Mouse (Mus musculus) CH12.LX (cell line): Measurements from ENCODE around the gene Cenpm. TPM values are rescaled to one million over a fixed set of nuclear protein-coding genes. Genes with fewer than 3 reads are reported as not detected.

Source experiments
- DNase-seq: peaks from one replicate; pipeline ENCODE4 v3.0.0-alpha.2; 2013; ENCODE audit errors: extremely low read depth
- H3K27ac ChIP-seq: 2 replicates; pipeline ENCODE4 v1.5.1; 2012; ENCODE audit warnings: low read depth, mild to moderate bottlenecking, control low read depth, moderate library complexity; ENCODE audit not compliant: insufficient read depth
- H3K27me3 ChIP-seq: replicated peaks from 2 replicates; pipeline ENCODE3; 2012; ENCODE audit warnings: inconsistent platforms
- H3K36me3 ChIP-seq, 2 experiments: replicated peaks in 1 of 2; 2 replicates each; pipeline versions ENCODE3 to v1.6.1; 2012; ENCODE audit warnings: inconsistent platforms in 1 of 2, low read length in 1 of 2, mild to moderate bottlenecking in 1 of 2, mixed read lengths in 1 of 2, moderate library complexity in 1 of 2; ENCODE audit not compliant: control insufficient read depth in 1 of 2, insufficient read depth in 1 of 2
- H3K4me1 ChIP-seq, 2 experiments: 2 replicates each; pipeline ENCODE4 v1.6.1; 2012; ENCODE audit warnings: inconsistent platforms in 1 of 2, moderate library complexity in 1 of 2; ENCODE audit not compliant: insufficient read depth in 2 of 2, control insufficient read depth in 1 of 2
- H3K4me2 ChIP-seq: 2 replicates; pipeline ENCODE4 v1.6.1; 2012; ENCODE audit warnings: low read depth, mild to moderate bottlenecking, control low read depth; ENCODE audit not compliant: poor library complexity, insufficient read depth, severe bottlenecking
- H3K4me3 ChIP-seq, 3 experiments: fragments of 150-350 bp in 1 of 3; sonication (generic) in 1 of 3; replicated peaks in 1 of 3; 2 replicates each; pipeline versions ENCODE3 to v1.5.1; 2011 to 2012; ENCODE audit warnings: low read depth in 2 of 3, low read length in 2 of 3, mild to moderate bottlenecking in 2 of 3, moderate library complexity in 2 of 3, control low read depth in 1 of 3, improper control_type of control experiment in 1 of 3, inconsistent platforms in 1 of 3, mixed read lengths in 1 of 3; ENCODE audit not compliant: poor library complexity in 1 of 3
- H3K79me2 ChIP-seq: replicated peaks from 2 replicates; pipeline ENCODE4 v1.6.1; 2012; ENCODE audit warnings: mild to moderate bottlenecking, moderate library complexity; ENCODE audit not compliant: control insufficient read depth, poor library complexity, insufficient read depth, severe bottlenecking; ENCODE audit errors: extremely low read depth
- H3K9ac ChIP-seq: 2 replicates; pipeline ENCODE4 v1.6.1; 2012; ENCODE audit warnings: low read depth, mild to moderate bottlenecking, control low read depth, moderate library complexity; ENCODE audit not compliant: insufficient read depth
- H3K9me3 ChIP-seq: replicated peaks from 2 replicates; pipeline ENCODE3; 2012; ENCODE audit warnings: low read length, inconsistent platforms, mixed read lengths
- BHLHE40 ChIP-seq: IDR thresholded peaks from 2 replicates; pipeline ENCODE4 v1.6.1; 2011; ENCODE audit warnings: mild to moderate bottlenecking, low read depth, low read length, improper control_type of control experiment
- CHD1 ChIP-seq: IDR thresholded peaks from 2 replicates; pipeline ENCODE4 v1.6.1; 2012; ENCODE audit warnings: low read depth, low read length, improper control_type of control experiment, inconsistent platforms
- CHD2 ChIP-seq: IDR thresholded peaks from 2 replicates; pipeline ENCODE4 v1.6.1; 2011; ENCODE audit warnings: low read length, improper control_type of control experiment
- CTCF ChIP-seq, 2 experiments: IDR thresholded peaks in 1 of 2; conservative IDR thresholded peaks in 1 of 2; 2 replicates each; pipeline ENCODE4 v1.5.1; 2011 to 2012; ENCODE audit warnings: low read depth in 2 of 2, low read length in 2 of 2, improper control_type of control experiment in 1 of 2, inconsistent platforms in 1 of 2, mild to moderate bottlenecking in 1 of 2, moderate library complexity in 1 of 2
- ELF1 ChIP-seq: IDR thresholded peaks from 2 replicates; pipeline ENCODE4 v1.6.1; 2014; ENCODE audit warnings: low read depth, mild to moderate bottlenecking, inconsistent platforms, low read length, improper control_type of control experiment
- IRF4 ChIP-seq: IDR thresholded peaks from 2 replicates; pipeline ENCODE4 v1.6.1; 2014; ENCODE audit warnings: low read depth, mild to moderate bottlenecking, inconsistent platforms, low read length, improper control_type of control experiment
- JUN ChIP-seq: IDR thresholded peaks from 2 replicates; pipeline ENCODE4 v1.6.1; 2011; ENCODE audit warnings: low read depth, mild to moderate bottlenecking, low read length, improper control_type of control experiment, moderate library complexity; ENCODE audit not compliant: insufficient read depth
- JUND ChIP-seq: conservative IDR thresholded peaks from 2 replicates; pipeline ENCODE4 v1.6.1; 2011; ENCODE audit warnings: low read depth, low read length, improper control_type of control experiment
- KAT2A ChIP-seq: IDR thresholded peaks from 2 replicates; pipeline ENCODE4 v1.6.1; 2012; ENCODE audit warnings: low read length, improper control_type of control experiment, inconsistent platforms; ENCODE audit not compliant: insufficient replicate concordance
- MAX ChIP-seq: IDR thresholded peaks from 2 replicates; pipeline ENCODE4 v1.6.1; 2011; ENCODE audit warnings: low read length, improper control_type of control experiment
- MAZ ChIP-seq: IDR thresholded peaks from 2 replicates; pipeline ENCODE4 v1.6.1; 2012; ENCODE audit warnings: low read depth, mild to moderate bottlenecking, inconsistent platforms, low read length, improper control_type of control experiment, moderate library complexity
- MEF2A ChIP-seq: IDR thresholded peaks from 2 replicates; pipeline ENCODE4 v1.6.1; 2014; ENCODE audit warnings: low read depth, mild to moderate bottlenecking, inconsistent platforms, low read length, improper control_type of control experiment, borderline replicate concordance
- MXI1 ChIP-seq: IDR thresholded peaks from 2 replicates; pipeline ENCODE4 v1.6.1; 2011; ENCODE audit warnings: mild to moderate bottlenecking, low read depth, low read length, improper control_type of control experiment
- MYC ChIP-seq: IDR thresholded peaks from 2 replicates; pipeline ENCODE4 v1.6.1; 2011; ENCODE audit warnings: low read depth, mild to moderate bottlenecking, improper control_type of control experiment, low read length
- NELFE ChIP-seq: IDR thresholded peaks from 2 replicates; pipeline ENCODE4 v1.6.1; 2011; ENCODE audit warnings: low read depth, low read length, improper control_type of control experiment
- NRF1 ChIP-seq: IDR thresholded peaks from 2 replicates; pipeline ENCODE4 v1.6.1; 2014; ENCODE audit warnings: low read depth, mild to moderate bottlenecking, inconsistent platforms, low read length, improper control_type of control experiment, moderate library complexity
- POLR2A ChIP-seq: IDR thresholded peaks from 2 replicates; pipeline ENCODE4 v1.6.1; 2011; ENCODE audit warnings: low read depth, mild to moderate bottlenecking, improper control_type of control experiment, low read length
- POLR2AphosphoS2 ChIP-seq: IDR thresholded peaks from 2 replicates; pipeline ENCODE4 v1.6.1; 2011; ENCODE audit warnings: low read depth, low read length, improper control_type of control experiment
- RAD21 ChIP-seq: IDR thresholded peaks from 2 replicates; pipeline ENCODE4 v1.6.1; 2011; ENCODE audit warnings: low read depth, mild to moderate bottlenecking, low read length, improper control_type of control experiment, moderate library complexity
- TBP ChIP-seq: conservative IDR thresholded peaks from 2 replicates; pipeline ENCODE4 v1.6.1; 2011; ENCODE audit warnings: low read depth, low read length, improper control_type of control experiment
- TCF12 ChIP-seq: IDR thresholded peaks from 2 replicates; pipeline ENCODE4 v1.6.1; 2014; ENCODE audit warnings: low read depth, mild to moderate bottlenecking, inconsistent platforms, low read length, improper control_type of control experiment
- UBTF ChIP-seq: IDR thresholded peaks from 2 replicates; pipeline ENCODE4 v1.6.1; 2012; ENCODE audit warnings: low read depth, mild to moderate bottlenecking, inconsistent platforms, low read length, improper control_type of control experiment, moderate library complexity
- USF1 ChIP-seq: IDR thresholded peaks from 2 replicates; pipeline ENCODE4 v1.6.1; 2014; ENCODE audit warnings: low read depth, mild to moderate bottlenecking, inconsistent platforms, low read length, improper control_type of control experiment
- ZMIZ1 ChIP-seq: IDR thresholded peaks from 2 replicates; pipeline ENCODE4 v1.6.1; 2012; ENCODE audit warnings: low read depth, mild to moderate bottlenecking, inconsistent platforms, low read length, improper control_type of control experiment
- dilution Hi-C: fragments of 300-500 bp; cut with MboI; formaldehyde crosslinking; loops from 2 replicates; pipeline ENCODE4 v1.14.3; 2020; ENCODE audit warnings: low sequenced_read_pairs; ENCODE audit not compliant: extremely low pct_unique_long_range_greater_than_20kb, extremely low pct_ligation_motif_present
- in situ Hi-C: fragments of 300-500 bp; cut with MboI; formaldehyde crosslinking; loops from 3 replicates; pipeline ENCODE4 v1.14.3; 2019; ENCODE audit warnings: low sequenced_read_pairs, low pct_ligation_motif_present, low pct_unique_long_range_greater_than_20kb, mixed read lengths
- polyA plus RNA-seq: library from polyadenylated mRNA; unstranded; fragments of >175 nt; gene quantifications from 2 replicates; pipeline ENCODE4 v1.2.1, GENCODE M21; 2012; ENCODE audit warnings: low read depth; ENCODE audit not compliant: insufficient read length
- total RNA-seq, 2 experiments: library from RNA; depleted of rRNA; stranded (reverse); fragments of 300-350 nt in 1 of 2; fragments of >200 nt in 1 of 2; gene quantifications; 2 replicates each; pipeline ENCODE4 v1.2.3; 2012 to 2014

Cenpm gene
- total and polyA plus RNA-seq, 3 experiments: 22.8 to 39.6 (median 34.2) TPM

GRCm38 (mm10) chr15:82218778-82219666 lies 25.5 kb downstream of the Cenpm start (continued):
- TF ChIP-seq JUN: peak; percentile 96
- TF ChIP-seq ELF1: peak; percentile 68
- peak; percentile 13; the same call in 1 of the 2 replicates for TF ChIP-seq MXI1
- peak; percentile 100 for TF ChIP-seq TCF12
- TF ChIP-seq USF1: no peak

DNA sequence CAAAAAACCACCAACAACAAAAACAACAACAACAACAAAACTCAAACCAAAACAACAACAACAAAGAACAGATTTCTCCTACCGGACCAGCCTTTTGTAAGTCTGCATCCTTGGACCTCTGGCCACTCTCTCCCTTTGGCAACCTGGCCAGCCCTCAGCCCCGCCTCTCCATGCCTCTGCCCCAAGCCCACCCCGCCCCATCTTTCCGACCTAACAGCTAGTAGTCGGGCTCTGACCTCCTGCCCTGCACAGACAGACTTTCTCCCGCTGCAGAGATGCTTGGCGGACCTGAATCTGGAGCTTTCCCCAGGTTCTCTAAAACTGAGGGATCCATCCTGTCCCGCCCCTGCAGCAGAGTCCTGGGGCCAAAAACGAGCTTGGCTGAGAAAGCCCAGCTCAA lies 26.6 kb downstream of the Cenpm start:
- in situ Hi-C loops: loop anchor here (10.0 kb wide), 1 partner anchor 73 kb away; the partner anchor contains the start of gene Srebf2
- H3K9me3 ChIP-seq: no peaks in the 10 kb centered on the region
- peak overlapping the region; percentile 50 to 75 (median 52) for H3K4me3 ChIP-seq
- H3K36me3 ChIP-seq: peaks cover 5 to 17% of the 10 kb centered on the region in 2 experiments
- H3K9ac ChIP-seq: peak overlapping the region; percentile 93
- no peaks in the 10 kb centered on the region for H3K27me3 ChIP-seq
- TF ChIP-seq KAT2A: 0 out of 2 replicates have a peak, but pooled peaks have one; percentile 14
- peak; percentile 79 for TF ChIP-seq TCF12
- TF ChIP-seq MYC: 0 out of 2 replicates have a peak, but pooled peaks have one; percentile 6
- no peak; the same call in 1 of the 2 replicates for TF ChIP-seq ZMIZ1
- peak; percentile 49 for TF ChIP-seq BHLHE40
- peak; percentile 72 for TF ChIP-seq POLR2A
- no peak; the same call in 1 of the 2 replicates for TF ChIP-seq CHD1
- TF ChIP-seq MEF2A: no peak; the same call in 1 of the 2 replicates
- peak; percentile 47 for TF ChIP-seq MAX
- peak; percentile 78; the same call in 1 of the 2 replicates for TF ChIP-seq NELFE
- TF ChIP-seq MAZ: peak; percentile 58
- TF ChIP-seq ELF1: 0 out of 2 replicates have a peak, but pooled peaks have one; percentile 11
- TF ChIP-seq IRF4: peak; percentile 7; the same call in 1 of the 2 replicates
- peak; percentile 38; the same call in 1 of the 2 replicates for TF ChIP-seq POLR2AphosphoS2
- no peak for TF ChIP-seq CHD2
- TF ChIP-seq TBP: peak; percentile 52
- TF ChIP-seq NRF1: no peak
- TF ChIP-seq RAD21: no peak
- no peak for TF ChIP-seq CTCF (conservative IDR thresholded peaks at IDR 0.05 in 1 of 2, IDR thresholded peaks at IDR 0.05 in 1 of 2; ENCODE audit: low read depth in 2 of 2, low read length in 2 of 2)
- peak; percentile 49; the same call in 1 of the 2 replicates for TF ChIP-seq UBTF
- no peak for TF ChIP-seq JUND
- TF ChIP-seq, all 38 proteins: peak for 13
- dilution Hi-C loops: no loop called here
- Histone ChIP-seq H3K4me2 (peak overlapping the region; percentile 68), H3K4me1 (peaks cover 18 to 75% of the 10 kb centered on the region in 2 experiments), H3K79me2 (peaks cover 29% of the 10 kb centered on the region), H3K27ac (peak overlapping the region; percentile 96)
- DNase-seq: no peak
